Mouse (Mus musculus) common myeloid progenitor, adult 5-6 weeks (primary cell): ENCODE data around the gene Mettl15. TPM values are rescaled to one million over a fixed set of nuclear protein-coding genes. Genes with fewer than 3 reads are reported as not detected.

ENCODE experiments used
- ATAC-seq: replicated peaks from 2 replicates; pipeline ENCODE4 v1.8.0; 2016; ENCODE audit warnings: low read depth, mild to moderate bottlenecking, moderate TSS enrichment, inconsistent platforms; ENCODE audit not compliant: poor library complexity, severe bottlenecking
- total RNA-seq: library from RNA; stranded (forward); fragments of 200-1000, 187-1606 nt; gene quantifications from 2 replicates; pipeline ENCODE4 v1.2.3, GENCODE M21; 2017

The Mettl15 gene
- total RNA-seq, 1 experiment from 2014 or later: 9.3 TPM

- no peak for ATAC-seq
Observed at GRCm38 (mm10) chr2:109208032-109208431, 72.5 kb downstream of the Mettl15 start.

- ATAC-seq: no peak
Observed at GRCm38 (mm10) chr2:109182993-109183392, 97.6 kb downstream of the Mettl15 start.

GRCm38 (mm10) chr2:109158509-109158908 is 122.0 kb downstream of the Mettl15 start:
- no peak for ATAC-seq

GRCm38 (mm10) chr2:109156131-109156530 is 124.4 kb downstream of the Mettl15 start:
- ATAC-seq: no peak

GRCm38 (mm10) chr2:109153402-109154050 is 127.0 kb downstream of the Mettl15 start:
- ATAC-seq: no peak

GRCm38 (mm10) chr2:109147292-109147691 is 133.3 kb downstream of the Mettl15 start:
- no peak for ATAC-seq

GRCm38 (mm10) chr2:109144410-109144809 is 136.1 kb downstream of the Mettl15 start:
- no peak for ATAC-seq

GRCm38 (mm10) chr2:109140330-109140729 is 140.2 kb downstream of the Mettl15 start:
- no peak for ATAC-seq

- ATAC-seq: no peak
Observed at GRCm38 (mm10) chr2:109137276-109137675, 143.3 kb downstream of the Mettl15 start.

- no peak for ATAC-seq
Observed at GRCm38 (mm10) chr2:109130718-109131117, 149.8 kb downstream of the Mettl15 start.

GRCm38 (mm10) chr2:109129921-109130320 is 150.6 kb downstream of the Mettl15 start:
- ATAC-seq: no peak

- ATAC-seq: no peak
Observed at GRCm38 (mm10) chr2:109105773-109106484, 174.6 kb downstream of the Mettl15 start.

- ATAC-seq: no peak
Observed at GRCm38 (mm10) chr2:109049686-109050085, 230.9 kb downstream of the Mettl15 start.

Other genes starting within 250 kb of the Mettl15 start
- gene Kif18a, start within 50 bp of the Mettl15 start, total RNA-seq: 32.6 and 35.0 TPM in 2 replicates